Mouse (Mus musculus) midbrain, embryonic 11.5 days (tissue): ENCODE measurements at regions not wholly inside any gene's neighbourhood (a gene's known extent, or its start where the extent isn't known, plus 50 kb on each side); places are given as distances from the start of the nearest gene placed in this dataset.

Source experiments
- ATAC-seq: fragments of 200-750 bp; cut with Nextera tagmentation; 2 replicates; pipeline ENCODE4 v1.8.0; 2017; ENCODE audit warnings: moderate TSS enrichment, moderate library complexity; ENCODE audit not compliant: low FRiP score
- DNase-seq: peaks from one replicate; pipeline ENCODE4 v3.0.0; 2015; ENCODE audit warnings: low spot score; ENCODE audit errors: missing footprints
- H3K27ac ChIP-seq: fragments of 300-500 bp; sonication (generic); 2 replicates; pipeline ENCODE4 v1.5.1; 2014; ENCODE audit warnings: low read depth, low read length
- H3K27me3 ChIP-seq: fragments of 300-500 bp; sonication (generic); 2 replicates; pipeline ENCODE4 v1.6.1; 2014; ENCODE audit warnings: mild to moderate bottlenecking, low read length, moderate library complexity, mixed read lengths; ENCODE audit not compliant: control insufficient read depth, insufficient read depth
- H3K36me3 ChIP-seq: fragments of 300-500 bp; sonication (generic); 2 replicates; pipeline ENCODE4 v1.6.1; 2014; ENCODE audit warnings: mild to moderate bottlenecking, low read length, moderate library complexity, mixed read lengths; ENCODE audit not compliant: control insufficient read depth, insufficient read depth
- H3K4me1 ChIP-seq: fragments of 300-500 bp; sonication (generic); 2 replicates; pipeline ENCODE4 v1.6.1; 2014; ENCODE audit warnings: low read length; ENCODE audit not compliant: control insufficient read depth, insufficient read depth
- H3K4me2 ChIP-seq: fragments of 300-500 bp; sonication (generic); 2 replicates; pipeline ENCODE4 v1.6.1; 2014; ENCODE audit warnings: mild to moderate bottlenecking, moderate library complexity
- H3K4me3 ChIP-seq: fragments of 300-500 bp; sonication (generic); 2 replicates; pipeline ENCODE4 v1.5.1; 2014; ENCODE audit warnings: low read depth, low read length
- H3K9ac ChIP-seq: fragments of 300-500 bp; sonication (generic); 2 replicates; pipeline ENCODE4 v1.6.1; 2014; ENCODE audit warnings: low read length
- H3K9me3 ChIP-seq: fragments of 300-500 bp; sonication (generic); 2 replicates; pipeline ENCODE4 v1.6.1; 2016; ENCODE audit warnings: low read length; ENCODE audit not compliant: control insufficient read depth
- WGBS: fragments of 180-500 bp; shearing (Covaris S2); extraction: QIAGEN DNeasy Blood & Tissue Kit; methylation state at CpG from one replicate; pipeline ENCODE4 v1.1.7; 2014; 5-methylcytosine and 5-hydroxymethylcytosine counted together

DNA sequence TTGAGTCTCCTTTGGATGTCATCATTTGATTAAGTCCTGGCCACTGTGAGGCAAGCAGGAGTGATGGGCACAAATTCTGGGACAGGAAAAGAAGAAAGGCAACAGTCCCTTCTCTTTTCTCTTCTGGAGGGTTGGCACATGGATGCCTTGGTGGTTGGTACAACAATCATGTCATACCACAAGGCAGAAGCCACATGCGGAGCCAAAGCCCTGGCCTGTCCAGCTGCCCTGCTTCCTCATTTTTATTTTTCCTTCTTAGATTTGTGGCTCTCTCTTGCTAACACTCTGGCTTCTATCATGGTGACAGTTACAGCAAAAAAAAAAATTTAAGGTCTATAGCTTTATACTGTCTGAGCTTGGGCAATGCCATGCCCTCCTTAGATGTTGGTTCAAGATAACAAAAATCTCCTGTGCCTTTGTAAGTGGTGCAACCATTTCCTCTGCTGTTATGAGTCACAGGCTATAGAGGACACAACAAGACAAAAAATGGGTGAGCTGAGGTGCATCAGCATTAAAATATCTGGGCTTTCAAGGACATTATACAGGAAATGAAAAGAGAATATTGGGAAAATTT lies 158.2 kb downstream of the Evx1 start:
- Histone ChIP-seq H3K4me1 (no peaks in the 10 kb centered on the region), H3K4me3 (no peak overlapping the region), H3K4me2 (no peak overlapping the region), H3K9ac (no peak overlapping the region), H3K9me3 (no peaks in the 10 kb centered on the region), H3K27ac (no peak overlapping the region), H3K27me3 (no peaks in the 10 kb centered on the region), H3K36me3 (no peaks in the 10 kb centered on the region)
- 92% methylated on average over 1 of the region's 1 CpGs for WGBS
- DNase-seq (no peak), ATAC-seq (no peak)

GRCm38 (mm10) chr6:52472008-52472407 lies 158.7 kb downstream of the Evx1 start:
- no peaks in the 10 kb centered on the region for H3K36me3 ChIP-seq
- H3K4me2 ChIP-seq = no peak overlapping the region
- 90% methylated on average over 4 of the region's 4 CpGs for WGBS
- H3K27ac ChIP-seq = no peak overlapping the region
- H3K4me3 ChIP-seq = no peak overlapping the region
- H3K9ac ChIP-seq = no peak overlapping the region
- H3K4me1 ChIP-seq = no peaks in the 10 kb centered on the region
- no peaks in the 10 kb centered on the region for H3K27me3 ChIP-seq
- ATAC-seq = no peak
- DNase-seq = no peak
- H3K9me3 ChIP-seq = no peaks in the 10 kb centered on the region

DNA sequence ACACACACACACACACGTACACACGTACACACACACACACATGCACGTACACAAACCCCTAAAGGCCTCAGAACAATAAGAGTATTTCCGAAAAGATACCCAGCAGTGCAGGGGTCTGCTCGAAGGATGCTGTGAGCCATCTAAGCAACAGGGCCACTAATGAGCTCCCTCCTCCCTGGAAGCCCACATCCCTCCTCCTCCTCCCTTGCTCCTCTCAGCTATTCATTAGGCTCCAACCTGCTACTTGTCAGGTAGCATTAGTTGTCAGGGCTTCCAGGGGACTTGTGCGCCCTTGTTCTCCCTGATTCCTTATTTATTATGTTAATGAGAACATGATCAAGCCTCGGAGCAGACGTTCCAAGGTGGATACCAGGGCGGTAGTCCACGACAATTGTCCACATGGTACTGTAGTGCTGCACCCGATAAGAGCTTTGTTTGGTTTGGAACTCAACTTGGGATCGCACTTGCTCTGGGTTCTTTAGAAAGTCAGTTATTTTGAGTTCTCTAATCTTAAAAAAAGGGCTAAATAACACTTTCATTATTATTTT lies 159.8 kb downstream of the Evx1 start:
- no peak for ATAC-seq
- H3K4me2 ChIP-seq = no peak overlapping the region
- no peak overlapping the region for H3K9ac ChIP-seq
- no peaks in the 10 kb centered on the region for H3K4me1 ChIP-seq
- no peak overlapping the region for H3K27ac ChIP-seq
- WGBS = 70% methylated on average over 12 of the region's 12 CpGs
- no peaks in the 10 kb centered on the region for H3K27me3 ChIP-seq
- no peaks in the 10 kb centered on the region for H3K36me3 ChIP-seq
- H3K4me3 ChIP-seq = no peak overlapping the region
- no peak for DNase-seq
- no peaks in the 10 kb centered on the region for H3K9me3 ChIP-seq

- ATAC-seq = no peak
Observed at GRCm38 (mm10) chr6:52473924-52474323, 160.6 kb downstream of the Evx1 start.

GRCm38 (mm10) chr6:52475676-52476075 lies 162.4 kb downstream of the Evx1 start:
- H3K4me1 ChIP-seq = no peaks in the 10 kb centered on the region
- DNase-seq (no peak), ATAC-seq (no peak)
- no peaks in the 10 kb centered on the region for H3K27me3 ChIP-seq
- H3K27ac ChIP-seq = no peak overlapping the region
- no peaks in the 10 kb centered on the region for H3K36me3 ChIP-seq
- 94% methylated on average over 8 of the region's 8 CpGs for WGBS
- no peak overlapping the region for H3K9ac ChIP-seq
- no peak overlapping the region for H3K4me2 ChIP-seq
- no peaks in the 10 kb centered on the region for H3K9me3 ChIP-seq
- H3K4me3 ChIP-seq = no peak overlapping the region

More at GRCm38 (mm10) chr6:52473924-52474323, 160.6 kb downstream of the Evx1 start:
- Histone ChIP-seq H3K9ac (no peak overlapping the region), H3K27me3 (no peaks in the 10 kb centered on the region), H3K9me3 (no peaks in the 10 kb centered on the region), H3K4me1 (no peaks in the 10 kb centered on the region), H3K4me3 (no peak overlapping the region), H3K36me3 (no peaks in the 10 kb centered on the region), H3K4me2 (no peak overlapping the region), H3K27ac (no peak overlapping the region)
- no peak for DNase-seq
- 69% methylated on average over 11 of the region's 11 CpGs for WGBS

DNA sequence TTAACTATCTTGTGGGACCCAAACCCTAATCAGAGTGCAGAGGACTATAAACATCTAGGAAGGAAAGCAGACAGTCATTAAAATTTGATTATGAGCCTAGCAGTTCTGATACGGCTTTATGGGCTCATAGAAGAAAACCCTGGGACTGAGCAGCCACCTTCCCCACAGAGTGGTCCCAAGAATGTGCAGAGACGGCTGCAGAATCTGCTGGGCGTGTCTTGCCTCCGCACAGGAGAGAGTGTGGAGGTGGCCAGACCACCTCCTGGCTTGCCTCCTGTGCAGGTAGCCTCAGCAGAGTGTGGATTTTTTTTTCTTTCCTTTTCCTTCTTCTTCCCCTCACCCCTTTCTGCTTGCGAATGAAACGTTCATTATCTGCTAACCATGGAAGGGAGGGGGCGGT lies 163.3 kb downstream of the Hibadh start:
- no peak for ATAC-seq
- H3K4me2 ChIP-seq = no peak overlapping the region
- H3K27ac ChIP-seq = no peak overlapping the region
- H3K4me1 ChIP-seq = no peaks in the 10 kb centered on the region
- 73% methylated on average over 7 of the region's 7 CpGs for WGBS
- H3K4me3 ChIP-seq = no peak overlapping the region
- no peak overlapping the region for H3K9ac ChIP-seq
- no peaks in the 10 kb centered on the region for H3K9me3 ChIP-seq
- no peaks in the 10 kb centered on the region for H3K36me3 ChIP-seq
- no peak for DNase-seq
- H3K27me3 ChIP-seq = no peaks in the 10 kb centered on the region

- H3K9me3 ChIP-seq = no peaks in the 10 kb centered on the region
- no peak overlapping the region for H3K27ac ChIP-seq
- no peak overlapping the region for H3K4me2 ChIP-seq
- WGBS = 86% methylated on average over 7 of the region's 7 CpGs
- no peaks in the 10 kb centered on the region for H3K4me1 ChIP-seq
- H3K4me3 ChIP-seq = no peak overlapping the region
- H3K9ac ChIP-seq = no peak overlapping the region
- ATAC-seq (no peak), DNase-seq (no peak)
- H3K27me3 ChIP-seq = no peaks in the 10 kb centered on the region
- no peaks in the 10 kb centered on the region for H3K36me3 ChIP-seq
Observed at GRCm38 (mm10) chr6:52477380-52477779, 162.8 kb downstream of the Hibadh start.

GRCm38 (mm10) chr6:52478624-52479023 lies 161.6 kb downstream of the Hibadh start:
- no peak overlapping the region for H3K4me2 ChIP-seq
- H3K4me3 ChIP-seq = no peak overlapping the region
- no peak overlapping the region for H3K27ac ChIP-seq
- DNase-seq (no peak), ATAC-seq (no peak)
- H3K27me3 ChIP-seq = no peaks in the 10 kb centered on the region
- H3K9ac ChIP-seq = no peak overlapping the region
- H3K9me3 ChIP-seq = no peaks in the 10 kb centered on the region
- WGBS = 79% methylated on average over 2 of the region's 2 CpGs
- H3K36me3 ChIP-seq = no peaks in the 10 kb centered on the region
- H3K4me1 ChIP-seq = no peaks in the 10 kb centered on the region

GRCm38 (mm10) chr6:52479200-52479599 lies 161.0 kb downstream of the Hibadh start:
- no peak overlapping the region for H3K4me3 ChIP-seq
- ATAC-seq = no peak
- H3K4me2 ChIP-seq = no peak overlapping the region
- no peak overlapping the region for H3K27ac ChIP-seq
- H3K27me3 ChIP-seq = no peaks in the 10 kb centered on the region
- no peaks in the 10 kb centered on the region for H3K4me1 ChIP-seq
- no peak overlapping the region for H3K9ac ChIP-seq
- WGBS = 84% methylated on average over 12 of the region's 12 CpGs
- no peaks in the 10 kb centered on the region for H3K36me3 ChIP-seq
- DNase-seq = no peak
- no peaks in the 10 kb centered on the region for H3K9me3 ChIP-seq
